Mouse (Mus musculus) spleen, adult 2 months (tissue): ENCODE measurements around the gene Apopt1. TPM values are rescaled to one million over a fixed set of nuclear protein-coding genes. Genes with fewer than 3 reads are reported as not detected.

ENCODE experiments used
- DNase-seq, 2 experiments: peaks; one replicate each; pipeline versions ENCODE4 v3.0.0 to v3.0.0-alpha.2; 2012 to 2021; ENCODE audit warnings: low spot score in 2 of 2, low read depth in 1 of 2
- H3K27ac ChIP-seq: fragments of 200-500 bp; 2 replicates; pipeline ENCODE4 v1.5.1; 2012; ENCODE audit warnings: low read length, inconsistent platforms; ENCODE audit not compliant: insufficient read depth
- H3K27me3 ChIP-seq: fragments of 200-500 bp; 2 replicates; pipeline ENCODE4 v1.6.1; 2012; ENCODE audit warnings: mild to moderate bottlenecking, moderate library complexity, low read length, inconsistent platforms; ENCODE audit not compliant: control insufficient read depth, insufficient read depth
- H3K36me3 ChIP-seq: fragments of 200-500 bp; 2 replicates; pipeline ENCODE4 v1.6.1; 2012; ENCODE audit warnings: mild to moderate bottlenecking, low read length, inconsistent platforms; ENCODE audit not compliant: control insufficient read depth, insufficient read depth
- H3K4me1 ChIP-seq: fragments of 200-500 bp; 2 replicates; pipeline ENCODE4 v1.6.1; 2011; ENCODE audit warnings: inconsistent platforms; ENCODE audit not compliant: control insufficient read depth, insufficient read depth, insufficient read length
- H3K4me3 ChIP-seq: fragments of 200-500 bp; 2 replicates; pipeline ENCODE4 v1.5.1; 2011; ENCODE audit warnings: mild to moderate bottlenecking, inconsistent platforms; ENCODE audit not compliant: insufficient read depth, insufficient read length; ENCODE audit errors: extremely low read depth
- CTCF ChIP-seq: fragments of 200-500 bp; IDR thresholded peaks from 2 replicates; pipeline ENCODE4 v1.5.1; 2011; ENCODE audit warnings: mild to moderate bottlenecking, inconsistent platforms; ENCODE audit not compliant: insufficient read depth, insufficient read length, insufficient replicate concordance; ENCODE audit errors: extremely low read depth
- POLR2A ChIP-seq: fragments of 200-500 bp; IDR thresholded peaks from 2 replicates; pipeline ENCODE4 v1.6.1; 2011; ENCODE audit warnings: low read depth, low read length, inconsistent platforms
- WGBS: fragments of 180-500 bp; shearing (Covaris S2); methylation state at CpG from one replicate; pipeline ENCODE4 v1.1.7; 2018; 5-methylcytosine and 5-hydroxymethylcytosine counted together
- polyA plus RNA-seq: library from polyadenylated mRNA; depleted of rRNA; stranded (reverse); fragments of >200 nt; gene quantifications from 2 replicates; pipeline ENCODE4 v1.2.3, GENCODE M21; 2012

The Apopt1 gene
- polyA plus RNA-seq, 1 experiment: 33.3 TPM

DNA sequence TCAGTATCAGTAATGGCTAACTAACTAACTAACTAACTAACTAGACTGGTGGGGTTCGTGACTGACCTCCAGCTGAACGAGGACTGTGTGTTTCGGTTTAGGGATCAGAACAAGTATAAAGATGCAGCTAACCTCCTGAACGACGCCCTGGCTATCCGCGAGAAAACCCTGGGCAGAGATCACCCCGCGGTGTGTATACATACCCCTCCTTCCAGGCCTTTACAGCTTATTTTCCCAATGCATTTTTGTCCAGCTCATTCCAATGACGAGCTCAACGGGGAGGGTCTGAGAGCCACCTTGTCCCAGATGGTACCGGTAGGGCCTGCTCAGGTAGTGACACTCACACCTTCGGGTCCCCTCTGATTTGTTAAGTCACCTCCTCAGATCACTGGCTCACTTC, 64.9 kb downstream of the Apopt1 start:
- no peak for DNase-seq
- 92% methylated on average over 13 of the region's 13 CpGs for WGBS
- peaks cover 62% of the 10 kb centered on the region for H3K36me3 ChIP-seq
- no peak for TF ChIP-seq POLR2A
- no peak for TF ChIP-seq CTCF
- no peaks in the 10 kb centered on the region for H3K4me1 ChIP-seq
- no peaks in the 10 kb centered on the region for H3K27me3 ChIP-seq
- H3K4me3 ChIP-seq: no peak overlapping the region
- no peak overlapping the region for H3K27ac ChIP-seq

DNA sequence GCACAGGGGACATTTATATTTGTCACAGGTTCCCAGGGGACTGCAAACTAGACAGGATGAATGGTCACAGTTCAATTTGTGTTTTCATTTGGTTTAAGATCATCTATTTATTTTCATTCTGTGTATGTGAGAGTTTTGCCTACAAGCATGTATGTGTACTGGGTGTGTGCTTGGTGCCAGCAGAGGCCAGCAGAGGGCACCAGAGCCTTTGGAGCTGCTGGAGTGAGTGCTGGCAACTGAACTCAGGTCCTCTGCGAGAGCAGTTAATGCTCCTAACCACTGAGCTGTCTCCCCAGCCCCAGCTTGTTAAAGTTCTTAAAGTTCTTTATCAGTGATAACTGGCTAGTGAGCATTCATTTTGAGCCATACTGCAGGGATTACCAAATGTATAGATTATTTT, 66.5 kb downstream of the Apopt1 start:
- 96% methylated on average over 1 of the region's 1 CpGs for WGBS
- Histone ChIP-seq H3K27ac (no peak overlapping the region), H3K4me3 (no peak overlapping the region), H3K36me3 (peaks cover 60% of the 10 kb centered on the region), H3K27me3 (no peaks in the 10 kb centered on the region), H3K4me1 (no peaks in the 10 kb centered on the region)
- no peak for DNase-seq
- TF ChIP-seq CTCF (no peak), POLR2A (no peak)

- Histone ChIP-seq H3K4me3 (no peak overlapping the region), H3K4me1 (no peaks in the 10 kb centered on the region), H3K27ac (no peak overlapping the region), H3K27me3 (no peaks in the 10 kb centered on the region), H3K36me3 (peaks cover 64% of the 10 kb centered on the region)
- WGBS: 83% methylated on average over 15 of the region's 15 CpGs
- no peak for TF ChIP-seq POLR2A
- TF ChIP-seq CTCF: no peak
- DNase-seq: no peak
These were observed 72.1 kb downstream of the Apopt1 start for GRCm38 (mm10) chr12:111785174-111785573.

DNA sequence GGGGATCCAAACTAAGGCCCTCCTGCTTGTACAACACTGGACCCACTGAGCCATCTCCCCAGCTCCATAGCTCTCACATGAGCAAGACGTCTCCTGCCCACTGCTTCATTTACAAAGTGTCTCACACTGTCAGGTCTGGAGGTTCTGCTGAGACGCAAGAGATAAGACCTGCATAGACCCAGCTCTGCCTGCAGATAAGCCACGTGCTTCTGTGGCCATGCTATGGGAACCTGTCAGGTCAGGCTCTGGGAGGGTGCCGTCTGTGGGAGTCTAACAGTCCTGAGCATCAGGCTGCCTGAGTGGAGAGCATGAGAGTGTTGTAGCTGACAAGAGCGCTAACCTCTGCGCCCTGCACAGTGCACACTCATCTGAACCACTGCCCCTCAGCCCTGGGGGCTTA, 74.0 kb downstream of the Apopt1 start:
- TF ChIP-seq CTCF: no peak
- no peak for TF ChIP-seq POLR2A
- Histone ChIP-seq H3K4me1 (no peaks in the 10 kb centered on the region), H3K4me3 (no peak overlapping the region), H3K27ac (no peak overlapping the region), H3K27me3 (no peaks in the 10 kb centered on the region), H3K36me3 (peaks cover 58% of the 10 kb centered on the region)
- no peak for DNase-seq
- 87% methylated on average over 6 of the region's 6 CpGs for WGBS

DNA sequence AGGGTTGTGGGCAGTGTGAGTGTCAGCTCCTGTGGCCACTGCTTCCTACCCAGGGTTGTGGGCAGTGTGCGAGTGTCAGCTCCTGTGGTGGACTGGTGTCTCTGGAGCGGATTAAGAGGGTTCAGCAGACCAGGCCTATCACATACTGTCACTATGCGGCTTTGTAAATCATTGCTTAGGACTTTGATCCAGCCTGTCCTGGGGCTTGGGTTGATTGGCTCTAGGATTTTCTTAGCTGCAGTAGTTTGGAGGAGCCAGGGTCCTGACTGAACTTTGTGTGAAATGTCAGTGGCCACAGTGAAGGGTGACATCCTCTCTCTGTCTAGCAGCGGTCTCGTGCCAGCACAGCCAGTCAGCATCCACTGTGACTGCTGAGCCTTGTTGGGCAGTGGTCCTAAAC, 77.0 kb downstream of the Apopt1 start:
- Histone ChIP-seq H3K36me3 (peaks cover 62% of the 10 kb centered on the region), H3K27me3 (no peaks in the 10 kb centered on the region), H3K4me3 (no peak overlapping the region), H3K27ac (no peak overlapping the region), H3K4me1 (no peaks in the 10 kb centered on the region)
- WGBS: 96% methylated on average over 5 of the region's 5 CpGs
- DNase-seq: no peak
- TF ChIP-seq CTCF (no peak), POLR2A (no peak)

GRCm38 (mm10) chr12:111790631-111791030, 77.6 kb downstream of the Apopt1 start:
- Histone ChIP-seq H3K36me3 (peaks cover 64% of the 10 kb centered on the region), H3K27me3 (no peaks in the 10 kb centered on the region), H3K27ac (no peak overlapping the region), H3K4me3 (no peak overlapping the region), H3K4me1 (no peaks in the 10 kb centered on the region)
- WGBS: 92% methylated on average over 7 of the region's 7 CpGs
- DNase-seq: no peak
- TF ChIP-seq POLR2A: no peak
- no peak for TF ChIP-seq CTCF

DNA sequence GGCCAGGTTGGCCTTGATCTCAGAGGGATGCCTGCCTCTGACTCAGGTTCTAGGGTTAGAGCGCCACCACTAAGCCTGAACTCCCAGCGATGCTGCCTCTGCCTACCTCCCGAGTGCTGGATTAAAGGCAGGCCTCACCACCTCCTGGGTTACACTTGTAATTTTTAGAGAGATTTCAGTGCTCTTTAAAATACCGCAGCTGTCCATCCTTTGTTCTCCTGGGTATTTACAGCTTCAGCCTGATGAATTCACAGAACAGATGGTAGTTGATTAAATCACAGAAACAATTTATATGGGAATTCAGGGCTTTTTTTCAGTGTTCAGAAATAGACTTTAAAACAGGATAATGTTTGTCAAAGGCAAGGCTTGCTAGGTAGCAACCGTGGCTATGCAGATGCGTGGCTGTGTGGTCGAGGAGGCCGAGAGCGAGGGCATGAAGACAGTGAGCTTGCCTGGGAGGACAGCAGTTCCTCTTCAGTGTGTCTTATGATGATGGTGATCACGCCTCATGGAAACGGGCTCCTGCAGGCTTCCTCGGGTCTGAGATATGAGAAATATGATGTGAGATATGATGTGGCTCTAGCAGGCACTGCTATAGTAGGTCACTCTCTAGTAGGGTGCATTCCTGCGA, 78.5 kb downstream of the Apopt1 start:
- no peak for DNase-seq
- Histone ChIP-seq H3K27me3 (no peaks in the 10 kb centered on the region), H3K4me1 (no peaks in the 10 kb centered on the region), H3K27ac (no peak overlapping the region), H3K36me3 (peaks cover 64% of the 10 kb centered on the region), H3K4me3 (no peak overlapping the region)
- WGBS: 89% methylated on average over 13 of the region's 13 CpGs
- TF ChIP-seq CTCF (no peak), POLR2A (no peak)

GRCm38 (mm10) chr12:111794102-111794501, 81.0 kb downstream of the Apopt1 start:
- no peaks in the 10 kb centered on the region for H3K27me3 ChIP-seq
- 78% methylated on average over 22 of the region's 22 CpGs for WGBS
- H3K36me3 ChIP-seq: peaks cover 48% of the 10 kb centered on the region
- no peak overlapping the region for H3K4me3 ChIP-seq
- H3K27ac ChIP-seq: no peak overlapping the region
- H3K4me1 ChIP-seq: no peaks in the 10 kb centered on the region
- TF ChIP-seq POLR2A (no peak), CTCF (no peak)
- no peak for DNase-seq
